Mouse (Mus musculus): ENCODE measurements at regions not wholly inside any gene's neighbourhood (a gene's known extent, or its start where the extent isn't known, plus 50 kb on each side); places are given as distances from the start of the nearest gene placed in this dataset.
A peak's percentile ranks its signal among the peaks of the same experiment; 100 is the strongest.

GRCm38 (mm10) chr4:25542136-25542535 is 257.9 kb downstream of the Fut9 start:
- peak in 1 of 2 experiments; percentile 13 for DNase-seq (ENCODE audit: extremely low spot score in 1 of 2, low spot score in 2 of 2)
- intact Hi-C loops (cut with DNase I), result no loop called here
